Mouse (Mus musculus): ENCODE data around the gene Lpp. TPM values are rescaled to one million over a fixed set of nuclear protein-coding genes. Genes with fewer than 3 reads are reported as not detected.

The Lpp gene
- polyA plus RNA-seq, 1 experiment from 2014 or later, result 50.0 TPM

DNA sequence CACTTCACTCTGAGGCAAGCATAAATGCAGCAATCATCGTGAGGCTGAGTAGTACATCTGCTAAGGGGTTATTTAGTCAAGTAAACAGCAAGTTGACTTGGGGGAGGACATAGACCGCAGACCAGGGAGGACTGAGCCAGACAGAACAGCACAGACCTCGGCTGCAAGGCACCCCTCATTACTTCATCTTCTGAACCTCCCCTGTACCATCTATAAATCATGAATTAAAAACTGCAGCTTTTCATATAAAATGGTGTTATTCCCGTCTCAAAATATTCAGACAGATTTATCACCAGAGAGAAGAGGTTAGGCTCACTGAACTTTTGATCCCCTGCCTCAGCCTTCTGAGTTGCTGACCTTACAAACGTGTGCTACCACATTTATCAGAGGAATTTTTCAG is 558.6 kb downstream of the Lpp start:
- H3K4me1 ChIP-seq (replicated peaks), result peaks cover 33% of the 10 kb centered on the region
- no peak overlapping the region for H3K4me3 ChIP-seq
- H3K9ac ChIP-seq, result no peak overlapping the region
- H3K27me3 ChIP-seq (replicated peaks), result no peaks in the 10 kb centered on the region
- H3K4me2 ChIP-seq, result no peak overlapping the region
- H3K9me3 ChIP-seq (replicated peaks), result peaks cover 4% of the 10 kb centered on the region; the same call in 1 of the 2 replicates
- 56% methylated on average over 5 of the region's 5 CpGs for WGBS
- no peak for ATAC-seq (ENCODE audit: insufficient number of reproducible peaks, low FRiP score)
- peaks cover 9% of the 10 kb centered on the region for H3K36me3 ChIP-seq
- no peak overlapping the region for H3K27ac ChIP-seq (ENCODE audit: poor library complexity, severe bottlenecking)

DNA sequence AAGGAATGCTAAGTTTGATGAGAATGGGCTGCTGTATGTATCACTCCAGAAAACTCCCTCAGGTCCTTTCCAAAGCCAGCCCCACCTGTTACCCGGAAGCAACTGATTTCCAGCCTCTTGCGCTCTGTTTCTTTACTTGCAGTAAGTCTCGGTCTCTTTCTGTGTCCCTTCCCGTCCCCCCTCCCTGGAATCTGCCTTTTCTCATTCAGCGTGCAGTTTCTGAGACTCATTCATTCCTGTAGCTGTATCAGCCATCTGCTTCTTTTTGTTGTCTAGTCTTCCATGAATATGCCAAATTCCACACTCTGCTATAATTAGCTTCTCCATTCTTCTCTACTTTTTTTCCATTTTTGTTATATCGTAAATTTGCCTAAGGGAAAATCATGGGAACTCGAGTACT is 561.7 kb downstream of the Lpp start:
- H3K9ac ChIP-seq, result no peak overlapping the region
- ATAC-seq (ENCODE audit: insufficient number of reproducible peaks, low FRiP score), result no peak
- peaks cover 4% of the 10 kb centered on the region; the same call in 1 of the 2 replicates for H3K9me3 ChIP-seq (replicated peaks)
- H3K36me3 ChIP-seq, result peaks cover 15% of the 10 kb centered on the region
- no peak overlapping the region for H3K4me3 ChIP-seq
- H3K4me2 ChIP-seq, result no peak overlapping the region
- peaks cover 19% of the 10 kb centered on the region for H3K4me1 ChIP-seq (replicated peaks)
- WGBS, result 81% methylated on average over 7 of the region's 7 CpGs
- no peaks in the 10 kb centered on the region for H3K27me3 ChIP-seq (replicated peaks)
- H3K27ac ChIP-seq (ENCODE audit: poor library complexity, severe bottlenecking), result no peak overlapping the region

DNA sequence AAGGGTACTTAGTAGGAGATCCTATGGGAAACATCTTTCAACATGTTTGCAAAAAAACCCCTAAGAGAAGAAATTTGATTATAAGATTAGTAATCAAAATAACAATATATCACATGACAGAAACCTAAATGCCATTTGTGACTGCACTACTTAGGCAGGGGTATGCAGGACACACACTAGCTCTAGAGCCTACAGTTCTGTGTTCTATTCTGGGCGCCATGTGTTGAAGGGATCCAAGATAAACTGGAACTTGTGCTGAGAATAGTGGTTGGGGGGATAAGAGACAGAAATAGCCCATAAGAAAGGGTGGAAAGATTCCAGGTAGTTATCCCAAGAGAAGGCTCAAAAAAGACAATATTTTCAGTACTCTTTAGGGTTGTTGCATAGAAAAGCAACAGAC is 565.4 kb downstream of the Lpp start:
- peaks cover 4% of the 10 kb centered on the region; the same call in 1 of the 2 replicates for H3K9me3 ChIP-seq (replicated peaks)
- no peak overlapping the region for H3K4me3 ChIP-seq
- H3K4me1 ChIP-seq (replicated peaks), result peaks cover 16% of the 10 kb centered on the region
- H3K9ac ChIP-seq, result no peak overlapping the region
- 0 out of 2 replicates have a peak, but pooled peaks have one; percentile 66 for ATAC-seq (ENCODE audit: insufficient number of reproducible peaks, low FRiP score)
- H3K36me3 ChIP-seq, result peaks cover 15% of the 10 kb centered on the region
- H3K27ac ChIP-seq (ENCODE audit: poor library complexity, severe bottlenecking), result peak overlapping the region; percentile 83
- WGBS, result 22% methylated on average over 1 of the region's 1 CpGs
- H3K4me2 ChIP-seq, result no peak overlapping the region
- H3K27me3 ChIP-seq (replicated peaks), result no peaks in the 10 kb centered on the region

DNA sequence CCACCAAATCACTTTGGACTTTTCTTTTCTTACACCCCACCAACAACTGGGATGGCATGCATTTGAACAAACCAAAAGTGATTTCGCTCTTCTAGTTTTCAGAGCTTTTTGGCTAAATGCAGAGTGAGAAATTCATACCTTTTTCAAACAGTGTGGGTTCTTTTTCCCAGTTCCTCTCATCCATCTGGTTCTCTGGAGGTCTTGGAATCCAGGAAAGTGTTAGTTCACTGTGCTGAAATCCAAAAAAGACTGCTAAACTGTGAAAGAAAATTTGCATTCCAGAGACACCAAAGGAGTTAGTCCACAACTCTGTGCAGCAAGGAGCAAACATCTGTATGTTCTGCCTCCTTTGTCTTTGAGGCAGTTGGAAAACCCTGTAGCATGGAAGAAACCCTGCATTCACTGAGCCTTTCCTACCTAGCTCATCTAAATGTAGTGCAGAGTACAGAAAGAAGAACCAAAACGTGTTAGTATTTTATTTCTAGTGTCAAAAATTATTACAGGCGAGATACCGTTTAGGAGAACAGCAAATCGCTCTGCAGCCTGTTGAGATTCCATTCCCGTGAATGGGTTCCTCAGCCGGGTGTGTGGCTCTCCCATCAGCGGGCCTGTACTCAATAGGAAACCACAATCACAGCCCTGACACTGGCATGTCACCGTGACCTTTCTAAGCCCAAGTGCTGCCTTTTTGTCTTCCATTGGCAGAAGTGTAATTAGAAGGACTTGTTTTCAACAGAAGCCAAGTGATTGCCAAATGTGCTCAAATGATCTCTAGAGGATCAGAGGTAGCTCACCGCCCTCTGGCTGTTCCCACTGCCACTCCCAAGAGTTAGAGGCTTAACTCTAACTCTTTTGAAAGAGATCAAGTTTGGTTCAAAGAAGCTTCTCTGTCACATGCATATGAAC is 567.8 kb downstream of the Lpp start:
- Histone ChIP-seq H3K4me3 (no peak overlapping the region), H3K4me1 (replicated peaks) (peaks cover 16% of the 10 kb centered on the region), H3K27me3 (replicated peaks) (no peaks in the 10 kb centered on the region), H3K36me3 (peaks cover 12% of the 10 kb centered on the region), H3K9me3 (replicated peaks) (peaks cover 4% of the 10 kb centered on the region; the same call in 1 of the 2 replicates), H3K9ac (no peak overlapping the region), H3K27ac (ENCODE audit: poor library complexity, severe bottlenecking) (no peak overlapping the region), H3K4me2 (no peak overlapping the region)
- 63% methylated on average over 10 of the region's 10 CpGs for WGBS
- no peak for ATAC-seq (ENCODE audit: insufficient number of reproducible peaks, low FRiP score)

DNA sequence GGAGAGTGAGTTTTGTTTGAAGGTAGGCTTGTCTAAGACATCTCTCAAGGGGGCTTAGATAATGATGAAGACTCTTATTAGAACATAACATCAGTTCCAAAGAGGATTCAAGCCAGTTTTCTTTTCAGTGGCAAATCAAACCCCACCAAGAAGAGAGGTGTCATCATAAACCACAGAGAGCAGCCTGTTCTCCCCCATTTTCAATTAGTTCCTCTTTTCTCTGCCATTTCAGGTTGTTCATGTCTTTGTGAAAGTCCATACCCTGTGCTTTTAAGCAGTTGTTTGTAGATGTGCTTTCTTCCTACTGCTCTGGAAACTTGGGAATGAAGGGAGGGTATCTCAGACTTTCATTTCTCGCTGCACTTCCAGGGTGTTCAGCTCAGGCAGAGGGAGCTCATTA is 571.0 kb downstream of the Lpp start:
- no peaks in the 10 kb centered on the region for H3K9me3 ChIP-seq (replicated peaks)
- no peak for ATAC-seq (ENCODE audit: insufficient number of reproducible peaks, low FRiP score)
- 85% methylated on average over 1 of the region's 1 CpGs for WGBS
- H3K27ac ChIP-seq (ENCODE audit: poor library complexity, severe bottlenecking), result no peak overlapping the region
- no peak overlapping the region for H3K9ac ChIP-seq
- no peaks in the 10 kb centered on the region for H3K27me3 ChIP-seq (replicated peaks)
- no peaks in the 10 kb centered on the region for H3K36me3 ChIP-seq
- no peak overlapping the region for H3K4me2 ChIP-seq
- H3K4me3 ChIP-seq, result no peak overlapping the region
- H3K4me1 ChIP-seq (replicated peaks), result peaks cover 12% of the 10 kb centered on the region

DNA sequence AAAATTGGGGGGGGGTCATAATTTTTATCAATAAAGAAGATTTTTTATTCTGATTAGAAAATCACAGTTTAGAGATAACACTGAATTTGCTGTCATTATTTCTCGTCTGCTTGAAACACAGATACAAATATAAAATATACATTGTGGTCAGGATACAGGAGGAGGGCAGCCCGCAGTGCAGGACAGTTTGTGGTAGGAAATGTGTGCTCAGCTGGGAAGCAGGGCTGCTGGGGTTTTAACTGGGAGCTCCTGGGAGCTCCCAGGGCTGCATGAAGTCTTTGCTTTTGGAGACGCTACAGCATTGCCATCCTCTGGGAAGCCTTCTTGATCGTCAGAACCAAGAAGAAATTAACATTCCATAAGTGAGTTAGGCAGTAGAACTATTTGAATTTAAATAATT is 571.8 kb downstream of the Lpp start:
- ATAC-seq (ENCODE audit: insufficient number of reproducible peaks, low FRiP score), result no peak
- Histone ChIP-seq H3K4me3 (no peak overlapping the region), H3K27me3 (replicated peaks) (no peaks in the 10 kb centered on the region), H3K9ac (no peak overlapping the region), H3K4me1 (replicated peaks) (peaks cover 12% of the 10 kb centered on the region), H3K4me2 (no peak overlapping the region), H3K9me3 (replicated peaks) (no peaks in the 10 kb centered on the region), H3K27ac (ENCODE audit: poor library complexity, severe bottlenecking) (no peak overlapping the region), H3K36me3 (no peaks in the 10 kb centered on the region)
- WGBS, result 58% methylated on average over 4 of the region's 4 CpGs

DNA sequence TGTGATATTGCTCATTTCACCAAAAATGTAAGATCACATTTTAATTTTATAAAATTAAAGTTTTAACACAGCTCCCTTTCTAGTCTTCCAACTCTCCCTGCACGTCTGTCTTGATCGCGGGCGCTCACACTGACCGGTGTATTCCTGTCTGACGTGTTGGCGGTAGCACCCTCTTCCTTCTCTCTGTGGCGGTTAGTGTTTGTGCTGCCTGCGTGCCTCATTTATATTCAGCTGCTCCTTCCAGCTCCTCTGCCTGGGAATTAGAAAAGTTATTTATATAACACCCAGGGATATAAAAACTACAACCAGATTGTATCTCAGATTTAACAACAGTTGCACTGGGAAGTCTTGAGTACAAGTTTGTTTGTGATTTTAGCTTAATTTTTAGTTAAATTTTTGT is 573.2 kb downstream of the Lpp start:
- Histone ChIP-seq H3K4me2 (no peak overlapping the region), H3K27me3 (replicated peaks) (no peaks in the 10 kb centered on the region)
- 90% methylated on average over 9 of the region's 9 CpGs for WGBS

DNA sequence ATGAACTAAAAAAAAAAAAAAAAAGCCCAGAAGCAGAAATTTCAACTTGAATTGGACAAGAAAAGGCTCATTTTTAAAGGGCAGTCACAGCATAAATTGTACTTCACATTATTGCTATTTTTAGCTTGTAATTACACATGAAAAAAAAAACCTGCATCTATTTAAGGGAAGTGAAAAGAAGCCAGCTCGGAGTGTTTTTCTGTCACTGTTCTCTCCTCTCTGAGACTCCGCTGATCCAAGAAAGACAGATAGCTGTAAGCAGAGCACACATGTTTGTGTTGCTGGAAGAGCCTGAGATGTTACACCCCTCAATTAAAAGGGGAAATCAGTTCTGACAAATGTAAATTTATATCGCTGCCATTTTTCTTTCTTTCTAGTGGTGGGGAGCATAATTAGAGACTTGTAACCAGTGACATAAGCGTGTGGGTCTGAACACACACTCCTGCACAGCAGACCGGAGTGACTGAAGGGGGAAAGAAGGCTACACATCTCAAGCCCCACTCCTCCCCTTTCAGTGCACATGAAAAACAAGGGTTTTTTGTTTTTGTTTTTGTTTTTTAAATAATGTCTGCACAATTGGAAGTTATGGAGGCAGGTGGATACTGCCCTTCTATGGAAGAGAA is 579.8 kb downstream of the Lpp start:
- no peak for ATAC-seq (ENCODE audit: insufficient number of reproducible peaks, low FRiP score)
- no peak overlapping the region for H3K4me2 ChIP-seq
- no peak overlapping the region for H3K27ac ChIP-seq (ENCODE audit: poor library complexity, severe bottlenecking)
- H3K9me3 ChIP-seq (replicated peaks), result no peaks in the 10 kb centered on the region
- peaks cover 12% of the 10 kb centered on the region for H3K36me3 ChIP-seq
- no peaks in the 10 kb centered on the region for H3K27me3 ChIP-seq (replicated peaks)
- H3K9ac ChIP-seq, result no peak overlapping the region
- WGBS, result 72% methylated on average over 5 of the region's 5 CpGs
- H3K4me1 ChIP-seq (replicated peaks), result peaks cover 4% of the 10 kb centered on the region
- no peak overlapping the region for H3K4me3 ChIP-seq

More for the DNA sequence above, 573.2 kb downstream of the Lpp start:
- Histone ChIP-seq H3K9ac (no peak overlapping the region), H3K9me3 (replicated peaks) (no peaks in the 10 kb centered on the region), H3K4me3 (no peak overlapping the region), H3K27ac (ENCODE audit: poor library complexity, severe bottlenecking) (no peak overlapping the region), H3K4me1 (replicated peaks) (peaks cover 1% of the 10 kb centered on the region), H3K36me3 (peaks cover under 1% of the 10 kb centered on the region; the same call in 1 of the 2 replicates)
- no peak for ATAC-seq (ENCODE audit: insufficient number of reproducible peaks, low FRiP score)

DNA sequence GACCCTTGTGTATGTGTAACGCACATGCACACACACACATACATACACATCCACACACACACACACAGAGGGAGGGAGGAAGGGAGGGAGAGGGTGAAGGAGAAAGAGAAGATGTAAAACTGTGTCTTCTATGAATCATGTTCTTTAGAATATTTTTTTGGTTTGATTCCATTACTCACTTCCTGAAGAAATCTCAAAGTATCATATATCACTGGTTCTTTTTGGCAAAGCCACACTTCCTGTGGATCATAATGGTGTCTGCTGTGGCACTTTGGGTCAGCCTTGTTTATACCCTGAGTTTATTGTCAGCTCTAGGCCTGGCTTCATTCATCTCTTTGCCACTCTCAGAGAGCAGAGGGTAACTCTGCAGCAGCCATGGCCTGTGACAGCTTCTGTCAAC is 584.5 kb downstream of the Lpp start:
- Histone ChIP-seq H3K36me3 (peaks cover 14% of the 10 kb centered on the region), H3K4me1 (replicated peaks) (no peaks in the 10 kb centered on the region), H3K9ac (no peak overlapping the region), H3K27me3 (replicated peaks) (no peaks in the 10 kb centered on the region), H3K9me3 (replicated peaks) (no peaks in the 10 kb centered on the region), H3K27ac (ENCODE audit: poor library complexity, severe bottlenecking) (no peak overlapping the region), H3K4me2 (no peak overlapping the region), H3K4me3 (no peak overlapping the region)
- no peak for ATAC-seq (ENCODE audit: insufficient number of reproducible peaks, low FRiP score)
- 100% methylated on average over 1 of the region's 1 CpGs for WGBS

DNA sequence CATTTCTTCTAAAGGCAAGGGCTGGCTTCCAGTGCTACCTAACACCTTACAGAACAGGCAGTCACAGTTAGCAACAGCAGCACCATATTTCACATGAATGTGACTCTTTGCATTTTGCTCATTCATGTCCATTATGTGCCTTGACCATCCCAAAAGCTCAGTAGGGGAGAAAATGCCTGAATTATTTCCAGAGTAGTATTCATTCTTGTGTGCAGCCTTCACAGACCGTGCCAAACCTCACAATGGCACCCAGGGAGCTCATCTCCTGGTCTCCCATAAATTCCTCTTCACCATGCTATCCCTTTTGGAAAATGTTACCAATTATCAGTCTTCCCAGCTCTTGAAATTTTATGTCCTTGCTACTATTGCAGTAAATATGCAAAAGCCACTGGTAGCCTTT is 584.9 kb downstream of the Lpp start:
- H3K27ac ChIP-seq (ENCODE audit: poor library complexity, severe bottlenecking), result no peak overlapping the region
- ATAC-seq (ENCODE audit: insufficient number of reproducible peaks, low FRiP score), result no peak
- H3K27me3 ChIP-seq (replicated peaks), result no peaks in the 10 kb centered on the region
- H3K4me2 ChIP-seq, result no peak overlapping the region
- H3K9ac ChIP-seq, result no peak overlapping the region
- H3K36me3 ChIP-seq, result peaks cover 14% of the 10 kb centered on the region
- H3K4me3 ChIP-seq, result no peak overlapping the region
- 82% methylated on average over 1 of the region's 1 CpGs for WGBS
- no peaks in the 10 kb centered on the region for H3K4me1 ChIP-seq (replicated peaks)
- H3K9me3 ChIP-seq (replicated peaks), result no peaks in the 10 kb centered on the region

DNA sequence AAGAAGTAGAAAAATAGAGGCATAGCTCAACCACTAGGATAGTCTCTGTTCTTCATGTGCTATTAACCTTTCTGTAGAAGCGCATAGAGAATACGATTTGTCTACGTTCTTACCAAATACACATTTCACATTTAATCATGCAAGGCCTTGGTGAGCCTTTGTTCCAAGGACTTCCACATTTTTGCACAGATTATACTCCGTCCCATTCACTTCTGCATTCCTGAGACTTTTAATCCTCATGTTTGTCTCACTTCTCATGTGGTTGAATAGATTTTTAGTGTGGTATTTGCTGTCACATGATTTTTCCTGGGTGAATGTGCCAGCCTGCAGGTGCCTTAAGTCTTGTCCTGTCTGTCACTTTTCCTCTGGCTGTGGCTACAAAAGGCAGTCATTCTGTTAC is 586.1 kb downstream of the Lpp start:
- peaks cover 14% of the 10 kb centered on the region for H3K36me3 ChIP-seq
- WGBS, result 95% methylated on average over 4 of the region's 4 CpGs
- no peak for ATAC-seq (ENCODE audit: insufficient number of reproducible peaks, low FRiP score)
- no peaks in the 10 kb centered on the region for H3K4me1 ChIP-seq (replicated peaks)
- H3K4me3 ChIP-seq, result no peak overlapping the region
- H3K9me3 ChIP-seq (replicated peaks), result no peaks in the 10 kb centered on the region
- H3K27me3 ChIP-seq (replicated peaks), result no peaks in the 10 kb centered on the region
- no peak overlapping the region for H3K9ac ChIP-seq
- H3K27ac ChIP-seq (ENCODE audit: poor library complexity, severe bottlenecking), result no peak overlapping the region
- H3K4me2 ChIP-seq, result no peak overlapping the region

Measured in heart, embryonic 12.5 days (tissue).